Mouse (Mus musculus): ENCODE data around the gene 4930402H24Rik. TPM values are rescaled to one million over a fixed set of nuclear protein-coding genes. Genes with fewer than 3 reads are reported as not detected.
"Not testable (repeated sequence)": the region's sequence is repeated elsewhere in the genome, so short reads cannot be mapped to it uniquely, and the experiment has no call there.

4930402H24Rik gene
- total and polyA plus RNA-seq, 2 experiments from 2014 or later: 57.6 to 131 TPM

DNA sequence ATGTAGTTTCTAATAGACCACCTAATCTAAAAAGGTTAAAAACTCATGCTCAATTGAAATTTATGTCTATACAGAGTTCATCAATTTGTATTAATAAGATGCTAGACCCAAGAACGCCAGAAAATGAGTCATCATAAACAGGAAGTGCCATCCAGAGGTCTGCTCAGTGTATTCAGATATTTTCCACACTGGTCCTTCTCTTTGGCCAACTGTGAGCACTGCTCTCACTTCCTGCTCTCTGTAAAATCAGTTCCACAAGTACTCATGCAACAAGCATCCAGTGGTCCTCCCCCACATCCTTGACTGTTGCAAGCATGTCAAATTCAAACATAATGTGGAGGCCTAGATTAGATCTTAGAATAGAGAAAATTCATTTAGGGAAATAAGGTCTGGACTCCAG lies 73.6 kb downstream of the 4930402H24Rik start:
- Histone ChIP-seq H3K36me3 (ENCODE audit: insufficient read depth, low read length) (no peaks in the 10 kb centered on the region; the same call in 1 of the 2 replicates), H3K4me1 (ENCODE audit: insufficient read depth, low read length) (0 out of 2 replicates have a peak, but pooled peaks cover 3% of the 10 kb centered on the region), H3K9ac (replicated peaks; ENCODE audit: low read length) (no peak overlapping the region), H3K27ac (no peak overlapping the region), H3K27me3 (ENCODE audit: insufficient read depth, low read length) (no peaks in the 10 kb centered on the region), H3K4me2 (ENCODE audit: low read depth, low read length) (no peak overlapping the region), H3K4me3 (ENCODE audit: low read length) (no peak overlapping the region), H3K9me3 (ENCODE audit: low read length) (no peaks in the 10 kb centered on the region)
- ATAC-seq (no peak), DNase-seq (ENCODE audit: low spot score) (no peak)
- no peak for TF ChIP-seq CTCF (IDR thresholded peaks at IDR 0.05; ENCODE audit: low read depth)
- WGBS: 73% methylated on average over 1 of the region's 1 CpGs

DNA sequence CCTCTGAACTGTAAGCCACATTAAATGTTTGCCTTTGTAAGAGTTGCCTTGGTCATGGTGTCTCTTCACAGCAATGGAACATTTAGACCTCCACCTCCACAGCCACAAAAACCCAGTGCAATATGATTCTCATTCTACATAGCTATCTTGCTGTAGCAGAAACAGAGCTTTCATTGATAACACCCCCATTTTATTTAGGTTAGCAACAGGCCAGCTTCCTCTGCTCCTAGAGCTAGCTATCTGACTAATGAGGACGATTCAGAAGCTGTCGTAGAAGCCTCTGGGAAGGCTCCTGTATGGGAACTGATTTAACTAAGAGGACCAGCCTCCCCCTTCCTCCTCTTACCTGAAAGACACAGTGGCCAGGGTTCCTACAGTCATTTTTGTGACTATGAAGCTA lies 74.2 kb downstream of the 4930402H24Rik start:
- Histone ChIP-seq H3K9me3 (ENCODE audit: low read length) (no peaks in the 10 kb centered on the region), H3K9ac (replicated peaks; ENCODE audit: low read length) (no peak overlapping the region), H3K4me2 (ENCODE audit: low read depth, low read length) (no peak overlapping the region), H3K4me3 (ENCODE audit: low read length) (no peak overlapping the region), H3K27me3 (ENCODE audit: insufficient read depth, low read length) (no peaks in the 10 kb centered on the region), H3K27ac (no peak overlapping the region), H3K4me1 (ENCODE audit: insufficient read depth, low read length) (0 out of 2 replicates have a peak, but pooled peaks cover 1% of the 10 kb centered on the region), H3K36me3 (ENCODE audit: insufficient read depth, low read length) (no peaks in the 10 kb centered on the region; the same call in 1 of the 2 replicates)
- WGBS: 71% methylated on average over 2 of the region's 2 CpGs
- TF ChIP-seq CTCF (IDR thresholded peaks at IDR 0.05; ENCODE audit: low read depth): no peak
- no peak for ATAC-seq
- no peak for DNase-seq (ENCODE audit: low spot score)

DNA sequence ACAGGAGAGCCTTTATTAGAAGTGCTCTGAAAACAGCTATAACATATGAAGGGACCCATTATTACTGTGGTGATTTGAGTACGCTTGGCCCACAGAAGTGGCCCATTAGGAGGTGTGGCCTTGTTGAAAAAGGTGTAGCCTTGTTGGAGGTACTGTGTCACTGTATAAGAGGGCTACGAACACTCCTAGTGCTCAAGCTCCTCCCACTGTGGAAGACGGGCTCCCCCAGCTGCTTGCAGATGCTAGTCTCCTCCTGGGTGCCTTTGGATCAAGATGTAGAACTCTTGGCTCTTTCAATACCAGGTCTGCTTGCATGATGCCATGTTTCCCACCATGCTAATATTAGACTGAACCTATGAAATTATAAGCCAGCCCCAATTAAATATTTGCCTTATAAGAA lies 76.0 kb downstream of the 4930402H24Rik start:
- ATAC-seq (no peak), DNase-seq (ENCODE audit: low spot score) (no peak)
- Histone ChIP-seq H3K4me2 (ENCODE audit: low read depth, low read length) (no peak overlapping the region), H3K4me3 (ENCODE audit: low read length) (no peak overlapping the region), H3K36me3 (ENCODE audit: insufficient read depth, low read length) (no peaks in the 10 kb centered on the region), H3K9me3 (ENCODE audit: low read length) (no peaks in the 10 kb centered on the region), H3K4me1 (ENCODE audit: insufficient read depth, low read length) (no peaks in the 10 kb centered on the region), H3K27me3 (ENCODE audit: insufficient read depth, low read length) (no peaks in the 10 kb centered on the region), H3K9ac (replicated peaks; ENCODE audit: low read length) (no peak overlapping the region), H3K27ac (no peak overlapping the region)
- WGBS: 95% methylated on average over 3 of the region's 3 CpGs
- no peak for TF ChIP-seq CTCF (IDR thresholded peaks at IDR 0.05; ENCODE audit: low read depth)

DNA sequence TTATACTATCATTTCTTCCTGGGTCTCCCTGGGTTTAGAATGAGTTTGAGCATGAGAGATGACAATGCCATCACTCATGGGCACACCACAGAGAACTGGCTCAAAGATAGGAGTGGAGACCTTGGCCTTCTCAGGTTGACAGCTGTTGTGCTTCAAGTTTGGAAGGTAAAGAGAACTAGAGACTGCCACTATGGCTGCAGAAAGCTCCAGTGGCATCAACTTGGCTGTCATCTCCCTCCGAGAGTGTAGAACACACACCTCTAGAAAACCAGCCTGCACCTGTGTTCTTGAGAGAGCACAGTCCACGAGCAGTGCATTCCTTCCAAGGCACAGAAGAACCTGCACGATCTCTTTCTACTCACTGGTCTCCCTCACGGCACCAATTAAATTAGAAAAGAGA lies 76.7 kb downstream of the 4930402H24Rik start:
- Histone ChIP-seq H3K4me1 (ENCODE audit: insufficient read depth, low read length) (no peaks in the 10 kb centered on the region), H3K36me3 (ENCODE audit: insufficient read depth, low read length) (no peaks in the 10 kb centered on the region)
- WGBS: 87% methylated on average over 4 of the region's 4 CpGs

DNA sequence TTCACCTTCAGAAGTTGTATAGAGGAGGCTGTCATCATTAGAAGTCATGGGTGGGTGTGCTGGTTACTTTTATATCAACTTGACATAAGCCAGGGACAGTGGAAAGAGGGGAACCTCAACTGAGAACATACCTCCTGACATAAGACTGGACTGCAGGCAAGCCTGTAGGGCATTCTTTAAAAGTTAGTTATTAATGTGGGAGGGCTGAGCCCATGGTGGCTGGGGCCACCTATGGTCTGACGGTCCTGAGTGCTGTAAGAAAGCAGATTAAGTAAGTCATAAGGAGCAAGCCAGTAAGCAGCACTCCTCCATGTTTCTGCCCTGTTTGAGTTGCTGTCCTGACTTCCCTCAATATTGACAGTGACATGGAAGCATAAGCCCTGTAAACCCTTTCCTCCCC lies 77.5 kb downstream of the 4930402H24Rik start:
- H3K4me1 ChIP-seq (ENCODE audit: insufficient read depth, low read length): no peaks in the 10 kb centered on the region

More for the DNA sequence above, 76.7 kb downstream of the 4930402H24Rik start:
- H3K27ac ChIP-seq: no peak overlapping the region
- ATAC-seq: no peak
- DNase-seq (ENCODE audit: low spot score): no peak
- H3K9me3 ChIP-seq (ENCODE audit: low read length): no peaks in the 10 kb centered on the region
- TF ChIP-seq CTCF (IDR thresholded peaks at IDR 0.05; ENCODE audit: low read depth): no peak
- H3K9ac ChIP-seq (replicated peaks; ENCODE audit: low read length): no peak overlapping the region
- H3K4me2 ChIP-seq (ENCODE audit: low read depth, low read length): no peak overlapping the region
- H3K27me3 ChIP-seq (ENCODE audit: insufficient read depth, low read length): no peaks in the 10 kb centered on the region
- no peak overlapping the region for H3K4me3 ChIP-seq (ENCODE audit: low read length)

DNA sequence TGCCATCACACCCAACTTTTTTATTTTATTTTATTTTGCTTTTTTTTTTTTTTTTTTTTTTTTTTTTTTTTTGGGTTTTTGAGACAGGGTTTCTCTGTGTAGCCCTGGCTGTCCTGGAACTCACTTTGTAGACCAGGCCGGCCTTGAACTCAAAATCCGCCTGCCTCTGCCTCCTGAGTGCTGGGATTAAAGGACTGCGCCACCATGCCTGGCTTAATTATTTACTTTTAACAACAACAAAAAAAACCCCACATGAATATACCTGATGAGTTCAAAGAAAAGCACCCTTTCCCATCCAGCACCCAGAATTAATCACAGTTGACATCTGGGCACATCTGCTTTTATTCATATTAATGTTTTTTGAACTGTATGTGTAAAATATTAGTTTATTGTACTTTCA lies 78.1 kb downstream of the 4930402H24Rik start:
- not testable (repeated sequence) for H3K9ac ChIP-seq (replicated peaks; ENCODE audit: low read length); H3K4me1 ChIP-seq (ENCODE audit: insufficient read depth, low read length); H3K9me3 ChIP-seq (ENCODE audit: low read length); DNase-seq (ENCODE audit: low spot score); H3K27me3 ChIP-seq (ENCODE audit: insufficient read depth, low read length); ATAC-seq; H3K4me3 ChIP-seq (ENCODE audit: low read length); H3K36me3 ChIP-seq (ENCODE audit: insufficient read depth, low read length); H3K4me2 ChIP-seq (ENCODE audit: low read depth, low read length)
- H3K27ac ChIP-seq: peak overlapping the region; percentile 63; the same call in 1 of the 2 replicates
- 89% methylated on average over 3 of the region's 3 CpGs for WGBS

More for the DNA sequence above, 77.5 kb downstream of the 4930402H24Rik start:
- DNase-seq (ENCODE audit: low spot score) (no peak), ATAC-seq (no peak)
- WGBS: 83% methylated on average over 1 of the region's 1 CpGs
- Histone ChIP-seq H3K4me2 (ENCODE audit: low read depth, low read length) (no peak overlapping the region), H3K27ac (peak overlapping the region; percentile 36; the same call in 1 of the 2 replicates), H3K27me3 (ENCODE audit: insufficient read depth, low read length) (no peaks in the 10 kb centered on the region), H3K9ac (replicated peaks; ENCODE audit: low read length) (no peak overlapping the region), H3K36me3 (ENCODE audit: insufficient read depth, low read length) (no peaks in the 10 kb centered on the region), H3K4me3 (ENCODE audit: low read length) (no peak overlapping the region), H3K9me3 (ENCODE audit: low read length) (no peaks in the 10 kb centered on the region)
- no peak for TF ChIP-seq CTCF (IDR thresholded peaks at IDR 0.05; ENCODE audit: low read depth)

DNA sequence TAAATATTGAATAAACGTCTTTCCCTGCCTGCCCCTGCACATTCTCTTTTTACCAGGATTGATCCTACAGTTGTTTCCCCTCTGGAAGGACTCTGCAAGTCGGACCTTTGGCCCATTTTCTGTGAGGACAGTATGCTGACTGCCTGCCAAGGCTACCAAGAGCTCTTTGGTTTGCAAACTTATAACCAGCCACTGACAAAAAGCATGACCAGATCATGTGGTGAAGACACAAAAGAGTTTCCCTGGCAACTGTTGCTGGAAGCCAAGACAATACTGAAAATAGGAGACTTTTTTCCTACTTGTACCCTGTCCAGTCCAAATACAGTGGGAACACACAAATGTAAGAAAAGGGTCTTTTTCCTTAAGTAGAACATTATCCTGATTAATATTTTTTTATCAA lies 78.8 kb downstream of the 4930402H24Rik start:
- ATAC-seq (peak; percentile 89), DNase-seq (ENCODE audit: low spot score) (peak; percentile 84)
- Histone ChIP-seq H3K9me3 (ENCODE audit: low read length) (no peaks in the 10 kb centered on the region), H3K4me3 (ENCODE audit: low read length) (no peak overlapping the region), H3K27me3 (ENCODE audit: insufficient read depth, low read length) (no peaks in the 10 kb centered on the region), H3K9ac (replicated peaks; ENCODE audit: low read length) (no peak overlapping the region), H3K4me1 (ENCODE audit: insufficient read depth, low read length) (no peaks in the 10 kb centered on the region), H3K27ac (peak overlapping the region; percentile 48; the same call in 1 of the 2 replicates), H3K4me2 (ENCODE audit: low read depth, low read length) (no peak overlapping the region), H3K36me3 (ENCODE audit: insufficient read depth, low read length) (no peaks in the 10 kb centered on the region)
- WGBS: 9% methylated on average over 2 of the region's 2 CpGs
- no peak for TF ChIP-seq CTCF (IDR thresholded peaks at IDR 0.05; ENCODE audit: low read depth)

Measured in hindbrain, postnatal 0 days (tissue).